Mouse (Mus musculus): ENCODE results near the gene R3hcc1l. TPM values are rescaled to one million over a fixed set of nuclear protein-coding genes. Genes with fewer than 3 reads are reported as not detected.

The R3hcc1l gene
- polyA plus RNA-seq, 1 experiment from 2014 or later, result 15.4 TPM

DNA sequence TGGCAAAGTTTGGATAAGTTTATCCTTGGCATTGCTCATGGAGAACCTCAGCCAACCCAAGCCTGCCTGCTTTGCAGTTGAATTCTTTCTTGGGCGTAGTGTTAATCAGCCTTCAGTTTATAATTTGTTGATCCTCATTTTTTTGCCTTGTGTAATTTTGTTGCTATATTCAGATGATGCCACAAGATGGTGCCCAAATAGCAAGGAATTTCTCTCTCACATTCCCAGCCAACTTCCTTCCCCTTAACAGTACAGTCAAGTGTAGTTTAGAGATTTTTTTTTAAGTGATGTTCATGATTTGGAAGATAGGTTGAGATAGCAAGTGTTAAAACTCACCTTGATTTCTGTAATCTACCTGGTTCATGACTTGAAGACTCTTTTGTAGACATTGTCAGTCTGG lies 70.7 kb downstream of the R3hcc1l start:
- no peaks in the 10 kb centered on the region for H3K9me3 ChIP-seq
- 95% methylated on average over 1 of the region's 1 CpGs for WGBS
- no peak overlapping the region for H3K4me3 ChIP-seq
- H3K36me3 ChIP-seq, result peaks cover 41% of the 10 kb centered on the region
- no peak for DNase-seq (ENCODE audit: low spot score)
- H3K4me1 ChIP-seq (replicated peaks), result peaks cover 17% of the 10 kb centered on the region; the same call in 1 of the 2 replicates
- no peaks in the 10 kb centered on the region for H3K27me3 ChIP-seq (ENCODE audit: insufficient read depth, poor library complexity, severe bottlenecking)
- H3K27ac ChIP-seq, result no peak overlapping the region

DNA sequence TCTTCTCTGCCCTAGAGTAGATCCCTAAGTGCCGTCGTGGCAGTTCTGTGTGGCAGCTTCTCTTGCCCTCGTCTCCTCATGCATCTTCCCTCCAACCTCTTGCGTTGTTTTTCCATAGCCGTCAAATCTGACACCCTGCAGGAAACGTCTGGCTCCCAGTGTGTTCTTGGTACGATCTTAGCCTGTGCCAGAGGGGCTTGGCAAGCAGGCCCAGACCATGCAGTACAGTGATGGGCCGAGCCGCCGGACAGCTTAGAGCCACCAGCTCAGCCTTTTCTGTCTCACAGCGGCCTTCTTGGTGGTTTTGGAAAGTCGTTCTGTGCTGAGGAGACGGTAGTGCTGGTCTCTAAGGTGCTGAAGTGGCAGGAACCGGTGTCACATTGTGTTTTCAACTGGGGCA lies 73.0 kb downstream of the R3hcc1l start:
- H3K27ac ChIP-seq, result peak overlapping the region; percentile 35; the same call in 1 of the 2 replicates
- WGBS, result 75% methylated on average over 14 of the region's 14 CpGs
- peak; percentile 22 for DNase-seq (ENCODE audit: low spot score)
- H3K4me1 ChIP-seq (replicated peaks), result peaks cover 17% of the 10 kb centered on the region; the same call in 1 of the 2 replicates
- no peak overlapping the region for H3K4me3 ChIP-seq
- no peaks in the 10 kb centered on the region for H3K9me3 ChIP-seq
- H3K27me3 ChIP-seq (ENCODE audit: insufficient read depth, poor library complexity, severe bottlenecking), result no peaks in the 10 kb centered on the region
- peaks cover 37% of the 10 kb centered on the region for H3K36me3 ChIP-seq

GRCm38 (mm10) chr19:42593456-42593855 lies 74.9 kb downstream of the R3hcc1l start:
- no peak overlapping the region for H3K27ac ChIP-seq
- H3K36me3 ChIP-seq, result peaks cover 34% of the 10 kb centered on the region
- peaks cover 13% of the 10 kb centered on the region; the same call in 1 of the 2 replicates for H3K4me1 ChIP-seq (replicated peaks)
- no peak overlapping the region for H3K4me3 ChIP-seq
- 91% methylated on average over 6 of the region's 6 CpGs for WGBS
- no peaks in the 10 kb centered on the region for H3K27me3 ChIP-seq (ENCODE audit: insufficient read depth, poor library complexity, severe bottlenecking)
- DNase-seq (ENCODE audit: low spot score), result no peak
- H3K9me3 ChIP-seq, result no peaks in the 10 kb centered on the region

- no peak overlapping the region for H3K27ac ChIP-seq
- no peaks in the 10 kb centered on the region for H3K9me3 ChIP-seq
- H3K36me3 ChIP-seq, result peaks cover 34% of the 10 kb centered on the region
- no peaks in the 10 kb centered on the region for H3K27me3 ChIP-seq (ENCODE audit: insufficient read depth, poor library complexity, severe bottlenecking)
- H3K4me1 ChIP-seq (replicated peaks), result peaks cover 13% of the 10 kb centered on the region; the same call in 1 of the 2 replicates
- WGBS, result 92% methylated on average over 6 of the region's 6 CpGs
- H3K4me3 ChIP-seq, result no peak overlapping the region
- no peak for DNase-seq (ENCODE audit: low spot score)
These were observed 76.5 kb downstream of the R3hcc1l start for GRCm38 (mm10) chr19:42595066-42595465.

DNA sequence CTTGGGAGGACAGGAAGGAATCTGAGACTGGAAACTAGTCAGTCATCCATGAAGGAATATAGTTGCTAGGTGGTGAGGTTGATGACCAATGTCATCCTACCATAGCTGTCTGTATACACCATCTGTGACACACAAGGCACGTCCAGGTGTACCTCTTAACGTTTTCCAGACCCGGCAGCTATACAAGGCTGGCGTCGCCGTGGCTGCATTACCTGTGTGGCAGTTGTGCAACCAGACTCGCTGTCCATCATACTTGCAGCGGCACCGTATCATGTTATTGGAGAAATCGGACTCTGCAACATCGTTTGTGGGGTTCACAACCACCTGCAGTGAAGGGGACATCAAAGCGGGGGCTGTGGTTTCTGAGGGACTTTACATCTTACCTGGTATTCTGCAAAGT lies 78.7 kb downstream of the R3hcc1l start:
- WGBS, result 94% methylated on average over 12 of the region's 12 CpGs
- Histone ChIP-seq H3K27me3 (ENCODE audit: insufficient read depth, poor library complexity, severe bottlenecking) (no peaks in the 10 kb centered on the region), H3K9me3 (no peaks in the 10 kb centered on the region), H3K4me3 (no peak overlapping the region), H3K36me3 (peaks cover 21% of the 10 kb centered on the region), H3K27ac (no peak overlapping the region), H3K4me1 (replicated peaks) (peaks cover 12% of the 10 kb centered on the region)
- no peak for DNase-seq (ENCODE audit: low spot score)

DNA sequence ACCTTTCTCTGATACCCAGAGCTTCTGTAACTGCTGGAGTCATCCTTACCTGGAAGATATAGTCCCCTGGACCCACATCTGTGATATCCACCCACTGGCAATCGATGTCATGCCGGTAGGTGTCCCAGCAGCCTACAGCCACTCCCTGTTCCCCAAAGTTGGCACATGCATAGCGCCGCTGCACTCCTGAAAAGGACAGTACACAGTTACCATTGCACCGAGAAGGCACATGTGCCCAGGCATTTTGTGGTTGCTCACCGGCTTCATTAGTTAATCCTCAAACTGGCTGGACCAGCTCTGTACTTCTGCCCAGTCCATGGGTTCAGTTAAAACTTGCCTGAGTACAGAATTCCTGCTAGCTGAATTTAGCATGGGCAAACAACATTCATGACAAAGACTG lies 79.3 kb downstream of the R3hcc1l start:
- H3K36me3 ChIP-seq, result peaks cover 21% of the 10 kb centered on the region
- WGBS, result 97% methylated on average over 6 of the region's 6 CpGs
- H3K4me3 ChIP-seq, result no peak overlapping the region
- peak; percentile 1 for DNase-seq (ENCODE audit: low spot score)
- H3K4me1 ChIP-seq (replicated peaks), result peaks cover 16% of the 10 kb centered on the region
- H3K27ac ChIP-seq, result no peak overlapping the region
- no peaks in the 10 kb centered on the region for H3K27me3 ChIP-seq (ENCODE audit: insufficient read depth, poor library complexity, severe bottlenecking)
- no peaks in the 10 kb centered on the region for H3K9me3 ChIP-seq

- WGBS, result 88% methylated on average over 17 of the region's 17 CpGs
- no peaks in the 10 kb centered on the region for H3K9me3 ChIP-seq
- H3K4me1 ChIP-seq (replicated peaks), result peaks cover 26% of the 10 kb centered on the region
- H3K27ac ChIP-seq, result no peak overlapping the region
- H3K36me3 ChIP-seq, result peaks cover 6% of the 10 kb centered on the region
- H3K27me3 ChIP-seq (ENCODE audit: insufficient read depth, poor library complexity, severe bottlenecking), result no peaks in the 10 kb centered on the region
- DNase-seq (ENCODE audit: low spot score), result no peak
- no peak overlapping the region for H3K4me3 ChIP-seq
These were observed 81.3 kb downstream of the R3hcc1l start for GRCm38 (mm10) chr19:42599891-42600290.

DNA sequence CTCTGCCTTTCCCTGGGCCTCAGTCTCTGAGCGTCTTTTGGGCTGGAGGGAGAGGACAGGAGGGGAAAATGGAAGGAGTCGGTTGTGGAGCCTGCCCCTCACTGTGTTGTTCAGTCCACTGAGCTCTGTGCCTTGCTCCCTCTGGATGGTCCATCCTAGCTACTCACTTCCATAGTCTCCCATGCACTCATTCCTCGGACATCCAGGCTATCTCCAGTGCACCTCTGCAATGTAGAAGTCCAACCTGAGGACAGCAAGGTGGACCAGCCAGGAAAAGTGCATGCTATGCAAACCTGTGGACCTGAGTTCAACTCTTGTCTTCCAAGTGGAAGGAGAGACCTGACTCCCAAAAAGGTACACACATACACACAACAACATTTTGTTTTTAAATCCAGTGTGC lies 82.0 kb downstream of the R3hcc1l start:
- Histone ChIP-seq H3K27me3 (ENCODE audit: insufficient read depth, poor library complexity, severe bottlenecking) (no peaks in the 10 kb centered on the region), H3K9me3 (no peaks in the 10 kb centered on the region), H3K4me1 (replicated peaks) (peaks cover 26% of the 10 kb centered on the region), H3K36me3 (no peaks in the 10 kb centered on the region; the same call in 1 of the 2 replicates), H3K27ac (no peak overlapping the region), H3K4me3 (no peak overlapping the region)
- DNase-seq (ENCODE audit: low spot score), result no peak
- WGBS, result 73% methylated on average over 3 of the region's 3 CpGs

- DNase-seq (ENCODE audit: low spot score), result no peak
- no peaks in the 10 kb centered on the region for H3K36me3 ChIP-seq
- H3K27me3 ChIP-seq (ENCODE audit: insufficient read depth, poor library complexity, severe bottlenecking), result no peaks in the 10 kb centered on the region
- 93% methylated on average over 2 of the region's 2 CpGs for WGBS
- H3K9me3 ChIP-seq, result no peaks in the 10 kb centered on the region
- no peak overlapping the region for H3K4me3 ChIP-seq
- H3K27ac ChIP-seq, result no peak overlapping the region
- H3K4me1 ChIP-seq (replicated peaks), result peaks cover 26% of the 10 kb centered on the region
These were observed 82.9 kb downstream of the R3hcc1l start for GRCm38 (mm10) chr19:42601445-42601844.

- Histone ChIP-seq H3K4me3 (no peak overlapping the region), H3K27me3 (ENCODE audit: insufficient read depth, poor library complexity, severe bottlenecking) (no peaks in the 10 kb centered on the region), H3K27ac (peak overlapping the region; percentile 45; the same call in 1 of the 2 replicates), H3K9me3 (no peaks in the 10 kb centered on the region), H3K4me1 (replicated peaks) (peaks cover 26% of the 10 kb centered on the region), H3K36me3 (no peaks in the 10 kb centered on the region)
- DNase-seq (ENCODE audit: low spot score), result peak; percentile 1
- 58% methylated on average over 8 of the region's 8 CpGs for WGBS
These were observed 83.5 kb downstream of the R3hcc1l start for GRCm38 (mm10) chr19:42602041-42602440.

GRCm38 (mm10) chr19:42602576-42602975 lies 84.0 kb downstream of the R3hcc1l start:
- H3K27me3 ChIP-seq (ENCODE audit: insufficient read depth, poor library complexity, severe bottlenecking), result no peaks in the 10 kb centered on the region
- DNase-seq (ENCODE audit: low spot score), result peak; percentile 1
- no peak overlapping the region for H3K4me3 ChIP-seq
- H3K9me3 ChIP-seq, result no peaks in the 10 kb centered on the region
- peak overlapping the region; percentile 45; the same call in 1 of the 2 replicates for H3K27ac ChIP-seq
- no peaks in the 10 kb centered on the region for H3K36me3 ChIP-seq
- WGBS, result 85% methylated on average over 8 of the region's 8 CpGs
- peaks cover 26% of the 10 kb centered on the region for H3K4me1 ChIP-seq (replicated peaks)

- H3K27ac ChIP-seq, result no peak overlapping the region
- 92% methylated on average over 5 of the region's 5 CpGs for WGBS
- no peak overlapping the region for H3K4me3 ChIP-seq
- DNase-seq (ENCODE audit: low spot score), result no peak
- H3K4me1 ChIP-seq (replicated peaks), result peaks cover 17% of the 10 kb centered on the region
- no peaks in the 10 kb centered on the region for H3K9me3 ChIP-seq
- no peaks in the 10 kb centered on the region for H3K36me3 ChIP-seq
- peaks cover 25% of the 10 kb centered on the region for H3K27me3 ChIP-seq (ENCODE audit: insufficient read depth, poor library complexity, severe bottlenecking)
These were observed 89.5 kb downstream of the R3hcc1l start for GRCm38 (mm10) chr19:42608082-42608481.

GRCm38 (mm10) chr19:42609716-42610115 lies 91.2 kb downstream of the R3hcc1l start:
- no peak for DNase-seq (ENCODE audit: low spot score)

DNA sequence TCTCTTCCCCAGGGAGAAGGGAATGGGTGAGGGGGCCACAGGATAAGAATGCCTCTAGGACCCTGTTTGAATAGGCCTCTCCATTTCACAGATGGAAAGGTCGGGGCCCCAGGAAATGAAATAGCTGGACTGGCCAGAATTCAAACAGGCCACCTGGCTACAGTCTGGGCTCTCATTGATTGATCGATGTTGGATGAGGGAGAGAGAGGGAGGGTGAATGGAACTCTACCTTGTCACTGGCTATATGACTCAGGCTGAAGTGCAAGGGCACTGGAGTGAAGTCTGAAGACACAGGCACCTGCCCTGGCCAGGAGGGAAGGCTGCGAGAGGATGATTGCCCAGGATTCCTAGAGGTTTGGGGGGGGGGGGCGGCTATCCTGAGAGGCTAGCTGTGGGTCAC lies 93.2 kb downstream of the R3hcc1l start:
- H3K36me3 ChIP-seq, result no peaks in the 10 kb centered on the region
- DNase-seq (ENCODE audit: low spot score), result no peak
- H3K27me3 ChIP-seq (ENCODE audit: insufficient read depth, poor library complexity, severe bottlenecking), result peaks cover 42% of the 10 kb centered on the region
- 84% methylated on average over 4 of the region's 4 CpGs for WGBS
- no peak overlapping the region for H3K4me3 ChIP-seq
- no peak overlapping the region for H3K27ac ChIP-seq
- H3K4me1 ChIP-seq (replicated peaks), result peaks cover 16% of the 10 kb centered on the region
- no peaks in the 10 kb centered on the region for H3K9me3 ChIP-seq

More at GRCm38 (mm10) chr19:42609716-42610115, 91.2 kb downstream of the R3hcc1l start:
- WGBS, result 96% methylated on average over 3 of the region's 3 CpGs
- Histone ChIP-seq H3K27ac (no peak overlapping the region), H3K27me3 (ENCODE audit: insufficient read depth, poor library complexity, severe bottlenecking) (peaks cover 41% of the 10 kb centered on the region), H3K4me3 (no peak overlapping the region), H3K4me1 (replicated peaks) (peaks cover 18% of the 10 kb centered on the region), H3K9me3 (no peaks in the 10 kb centered on the region), H3K36me3 (no peaks in the 10 kb centered on the region)

All from hindbrain, embryonic 10.5 days (tissue).